Mouse (Mus musculus) kidney, embryonic 16.5 days (tissue): ENCODE data around the gene Adamts5. TPM values are rescaled to one million over a fixed set of nuclear protein-coding genes. Genes with fewer than 3 reads are reported as not detected.

Experiments used
- ATAC-seq: fragments of 200-750 bp; cut with Nextera tagmentation; 2 replicates; pipeline ENCODE4 v1.8.0; 2017; ENCODE audit warnings: moderate TSS enrichment; ENCODE audit not compliant: low FRiP score, low TSS enrichment
- H3K27ac ChIP-seq: fragments of 300-500 bp; sonication (generic); 2 replicates; pipeline ENCODE4 v1.5.1; 2014; ENCODE audit warnings: low read length
- H3K27me3 ChIP-seq: fragments of 300-500 bp; sonication (generic); 2 replicates; pipeline ENCODE4 v1.6.1; 2014; ENCODE audit warnings: low read length, control low read depth, mixed read lengths; ENCODE audit not compliant: insufficient read depth
- H3K36me3 ChIP-seq: fragments of 300-500 bp; sonication (generic); 2 replicates; pipeline ENCODE4 v1.6.1; 2014; ENCODE audit warnings: low read length, control low read depth, mixed read lengths; ENCODE audit not compliant: insufficient read depth
- H3K4me1 ChIP-seq: fragments of 300-500 bp; sonication (generic); 2 replicates; pipeline ENCODE4 v1.6.1; 2014; ENCODE audit warnings: low read length, control low read depth, mixed read lengths; ENCODE audit not compliant: insufficient read depth
- H3K4me2 ChIP-seq: fragments of 300-500 bp; sonication (generic); replicated peaks from 2 replicates; pipeline ENCODE4 v1.6.1; 2014; ENCODE audit warnings: low read depth, low read length
- H3K4me3 ChIP-seq: fragments of 300-500 bp; sonication (generic); 2 replicates; pipeline ENCODE4 v1.5.1; 2014; ENCODE audit warnings: mild to moderate bottlenecking, low read length
- H3K9ac ChIP-seq: fragments of 300-500 bp; sonication (generic); replicated peaks from 2 replicates; pipeline ENCODE4 v1.6.1; 2014; ENCODE audit warnings: low read length
- H3K9me3 ChIP-seq: fragments of 300-500 bp; sonication (generic); 2 replicates; pipeline ENCODE4 v1.6.1; 2016; ENCODE audit warnings: low read length, control low read depth
- WGBS: fragments of 180-500 bp; shearing (Covaris S2); extraction: QIAGEN DNeasy Blood & Tissue Kit; methylation state at CpG from one replicate; pipeline ENCODE4 v1.1.7; 2014; 5-methylcytosine and 5-hydroxymethylcytosine counted together
- polyA plus RNA-seq: library from polyadenylated mRNA; unstranded; fragments of >200 nt; fragmentation: Nextera tagmentation; extraction: Ambion mirVana; gene quantifications from 2 replicates; pipeline ENCODE4 v1.2.1, GENCODE M21; 2015

Adamts5 gene
- polyA plus RNA-seq, 1 experiment from 2014 or later = 5.9 TPM

- Histone ChIP-seq H3K4me2 (no peak overlapping the region), H3K36me3 (no peaks in the 10 kb centered on the region), H3K9me3 (no peaks in the 10 kb centered on the region), H3K27me3 (no peaks in the 10 kb centered on the region), H3K4me1 (no peaks in the 10 kb centered on the region), H3K27ac (no peak overlapping the region), H3K4me3 (no peak overlapping the region), H3K9ac (no peak overlapping the region)
- ATAC-seq = no peak
- WGBS = 80% methylated on average over 5 of the region's 5 CpGs
These were observed 47.1 kb downstream of the Adamts5 start for GRCm38 (mm10) chr16:85854505-85854904.

GRCm38 (mm10) chr16:85827066-85827465 lies 74.6 kb downstream of the Adamts5 start:
- Histone ChIP-seq H3K4me3 (no peak overlapping the region), H3K27ac (no peak overlapping the region), H3K9me3 (no peaks in the 10 kb centered on the region), H3K27me3 (no peaks in the 10 kb centered on the region), H3K36me3 (no peaks in the 10 kb centered on the region), H3K4me1 (no peaks in the 10 kb centered on the region), H3K9ac (no peak overlapping the region), H3K4me2 (no peak overlapping the region)
- 72% methylated on average over 3 of the region's 3 CpGs for WGBS
- no peak for ATAC-seq

GRCm38 (mm10) chr16:85822330-85822916 lies 79.2 kb downstream of the Adamts5 start:
- Histone ChIP-seq H3K4me3 (no peak overlapping the region), H3K4me1 (no peaks in the 10 kb centered on the region), H3K27me3 (no peaks in the 10 kb centered on the region), H3K27ac (no peak overlapping the region), H3K36me3 (no peaks in the 10 kb centered on the region), H3K9ac (no peak overlapping the region), H3K9me3 (no peaks in the 10 kb centered on the region), H3K4me2 (no peak overlapping the region)
- 39% methylated on average over 5 of the region's 5 CpGs for WGBS
- no peak for ATAC-seq

DNA sequence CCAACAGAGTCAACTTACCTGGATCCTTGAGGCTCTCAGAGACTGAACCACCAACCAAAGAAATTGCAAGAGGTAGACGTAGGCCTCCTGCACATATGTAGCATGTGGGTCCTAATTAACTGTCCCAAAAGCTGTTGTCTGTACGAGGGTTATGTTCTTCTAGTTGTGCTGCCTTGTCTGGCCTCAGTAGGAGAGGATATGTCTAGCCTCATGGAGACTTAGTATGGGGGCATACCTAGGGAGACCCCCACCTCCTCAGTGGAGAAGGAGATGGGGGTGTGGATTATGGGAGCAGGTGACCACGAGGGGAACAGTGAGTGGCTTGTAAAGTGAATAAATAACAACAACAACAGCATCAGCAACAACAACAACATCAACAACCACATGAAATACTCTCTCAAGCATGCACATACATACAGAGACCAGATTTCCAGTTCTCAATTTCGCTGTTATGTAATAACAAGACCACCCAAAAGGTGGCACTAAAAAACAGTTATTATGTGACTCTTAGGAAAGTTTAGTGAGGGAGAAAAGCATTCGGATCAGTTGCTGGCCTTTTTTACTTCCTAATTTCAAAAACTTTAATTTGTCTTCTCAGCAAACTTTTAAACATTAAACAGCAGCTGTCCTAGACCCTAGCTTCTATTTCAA lies 81.7 kb downstream of the Adamts5 start:
- WGBS = 55% methylated on average over 5 of the region's 5 CpGs
- H3K9ac ChIP-seq = no peak overlapping the region
- H3K4me2 ChIP-seq = no peak overlapping the region
- H3K4me1 ChIP-seq = no peaks in the 10 kb centered on the region
- no peaks in the 10 kb centered on the region for H3K9me3 ChIP-seq
- H3K36me3 ChIP-seq = no peaks in the 10 kb centered on the region
- no peak; the same call in 1 of the 2 replicates for ATAC-seq
- H3K4me3 ChIP-seq = no peak overlapping the region
- H3K27ac ChIP-seq = no peak overlapping the region
- no peaks in the 10 kb centered on the region for H3K27me3 ChIP-seq

- Histone ChIP-seq H3K9me3 (no peaks in the 10 kb centered on the region), H3K4me2 (no peak overlapping the region), H3K4me1 (no peaks in the 10 kb centered on the region), H3K27ac (no peak overlapping the region), H3K27me3 (no peaks in the 10 kb centered on the region), H3K36me3 (no peaks in the 10 kb centered on the region), H3K4me3 (no peak overlapping the region), H3K9ac (no peak overlapping the region)
- ATAC-seq = no peak
- WGBS = 83% methylated on average over 2 of the region's 2 CpGs
These were observed 87.5 kb downstream of the Adamts5 start for GRCm38 (mm10) chr16:85814116-85814515.

DNA sequence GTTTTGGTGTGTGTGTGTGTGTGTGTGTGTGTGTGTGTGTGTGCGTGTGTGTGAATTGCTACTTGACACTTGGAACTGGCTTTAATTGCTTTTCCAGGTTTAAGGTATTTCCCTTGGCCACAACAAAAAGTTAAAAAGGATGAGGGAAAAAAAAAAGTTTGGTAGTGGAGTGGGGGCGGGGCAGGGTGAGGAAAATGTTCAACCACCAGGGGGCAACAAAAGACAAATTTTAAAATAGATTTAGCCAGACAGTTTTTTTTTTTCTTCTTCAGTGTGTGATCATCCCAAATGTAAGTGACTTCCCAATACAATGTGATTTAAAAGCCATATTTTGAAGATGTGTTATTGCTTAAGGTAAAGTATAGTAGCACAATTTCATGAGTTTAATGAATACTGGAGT lies 94.0 kb downstream of the Adamts5 start:
- peak overlapping the region; percentile 56; the same call in 1 of the 2 replicates for H3K27ac ChIP-seq
- H3K4me2 ChIP-seq = peak overlapping the region; percentile 32
- no peaks in the 10 kb centered on the region for H3K9me3 ChIP-seq
- WGBS = 3% methylated on average over 2 of the region's 2 CpGs
- H3K4me1 ChIP-seq = peaks cover 11% of the 10 kb centered on the region
- no peaks in the 10 kb centered on the region for H3K36me3 ChIP-seq
- H3K9ac ChIP-seq = no peak overlapping the region
- ATAC-seq = no peak
- H3K27me3 ChIP-seq = no peaks in the 10 kb centered on the region
- no peak overlapping the region for H3K4me3 ChIP-seq

DNA sequence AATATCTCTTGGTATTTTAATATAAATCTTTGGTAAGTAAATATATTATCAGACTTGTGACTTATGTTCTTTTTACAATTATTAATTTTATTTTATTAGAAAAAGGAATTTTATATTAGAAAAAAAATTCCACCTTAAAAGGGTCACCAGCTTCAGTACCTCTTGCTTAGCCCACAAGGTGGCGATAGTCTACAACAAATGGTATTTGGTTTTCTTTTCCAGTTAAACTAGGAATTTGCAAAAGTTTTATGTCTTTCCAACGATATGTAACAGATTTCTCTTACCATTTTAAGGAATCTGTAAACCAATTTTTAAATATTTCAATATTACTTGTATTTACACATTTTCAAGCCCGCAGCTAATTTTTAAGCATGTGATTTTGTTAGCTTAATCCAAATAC lies 94.6 kb downstream of the Adamts5 start:
- ATAC-seq = no peak

More for the DNA sequence above, 94.6 kb downstream of the Adamts5 start:
- H3K4me2 ChIP-seq = peak overlapping the region; percentile 32; the same call in 1 of the 2 replicates
- no peak overlapping the region for H3K9ac ChIP-seq
- no peak overlapping the region for H3K4me3 ChIP-seq
- 17% methylated on average over 3 of the region's 3 CpGs for WGBS
- no peaks in the 10 kb centered on the region for H3K9me3 ChIP-seq
- no peaks in the 10 kb centered on the region for H3K36me3 ChIP-seq
- no peaks in the 10 kb centered on the region for H3K27me3 ChIP-seq
- H3K27ac ChIP-seq = no peak overlapping the region
- H3K4me1 ChIP-seq = peaks cover 11% of the 10 kb centered on the region

Other genes with a start within 250 kb of the Adamts5 start
- 116 and 125 TPM in 2 replicates for gene Adamts1, start 98.7 kb downstream of the Adamts5 start, polyA plus RNA-seq